Mouse (Mus musculus) CD4-positive helper T cell, adult 2 months (primary cell): ENCODE data around the gene Usp8.

ENCODE experiments used
- DNase-seq: peaks from one replicate; pipeline ENCODE4 v3.0.0-alpha.2; 2012; ENCODE audit warnings: low read depth, missing footprints, low spot score

Gene Usp8

DNA sequence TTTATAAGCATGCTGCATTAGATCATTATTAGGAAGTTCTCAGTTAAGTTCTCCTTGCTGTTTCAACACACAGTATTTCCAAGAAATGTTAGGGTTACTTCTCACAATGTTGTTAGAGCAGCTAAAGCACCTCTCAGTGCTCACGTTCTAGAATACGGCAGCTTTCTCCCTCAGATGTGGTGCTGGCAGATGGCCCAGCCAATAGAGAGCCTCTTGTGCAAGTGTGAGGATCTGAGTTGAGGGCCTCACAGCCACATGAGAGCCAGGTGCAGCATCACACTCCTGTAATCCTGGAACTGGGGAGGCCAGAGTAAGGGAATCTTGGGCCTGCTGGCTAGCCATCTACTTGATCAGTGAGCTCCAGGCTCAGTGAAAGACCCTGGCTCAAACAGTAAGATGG lies 33.2 kb downstream of the Usp8 start:
- DNase-seq: no peak

DNA sequence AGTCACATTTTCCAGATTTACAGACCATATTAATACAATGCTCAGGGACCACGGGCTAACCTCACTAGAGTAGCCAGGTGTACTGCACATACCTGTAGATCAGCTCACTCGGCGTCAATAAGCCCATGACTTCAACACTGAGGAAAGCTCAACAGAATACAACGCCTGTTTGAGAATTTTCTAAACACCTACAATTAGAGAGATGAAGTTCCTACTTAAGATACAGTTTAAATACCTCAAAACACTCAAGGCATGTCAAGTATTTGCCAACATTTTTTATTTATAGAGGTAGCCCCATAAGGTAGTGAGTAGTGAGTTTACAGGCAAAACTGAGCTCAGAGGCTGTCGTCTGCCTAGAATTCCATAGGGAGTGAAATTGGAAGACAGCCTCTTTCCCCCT lies 36.3 kb downstream of the Usp8 start:
- DNase-seq: no peak

GRCm38 (mm10) chr2:126755664-126756063 lies 48.5 kb downstream of the Usp8 start:
- DNase-seq: no peak

- no peak for DNase-seq
Measured at GRCm38 (mm10) chr2:126759351-126759750, 52.2 kb downstream of the Usp8 start.

- no peak for DNase-seq
Measured at GRCm38 (mm10) chr2:126765867-126766582, 58.9 kb downstream of the Usp8 start.

DNA sequence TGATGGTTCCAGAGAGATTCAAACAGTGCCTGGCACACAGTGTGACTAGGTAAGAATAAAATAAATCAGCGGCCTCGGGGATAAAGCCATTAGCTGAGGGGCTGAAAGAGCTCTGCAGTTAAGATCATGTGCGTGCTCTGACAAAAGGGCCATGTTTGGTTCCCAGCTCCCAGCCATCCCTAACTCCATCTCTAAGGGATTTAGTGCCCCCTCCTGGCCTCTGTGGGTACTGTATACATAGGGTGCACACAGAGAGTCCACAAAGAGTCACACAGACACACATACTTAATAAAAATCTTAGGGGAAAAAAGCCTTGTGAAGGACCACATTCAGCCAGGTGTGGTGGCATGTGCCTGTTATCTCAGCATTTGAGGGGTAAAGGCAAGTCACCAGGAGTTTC lies 60.5 kb downstream of the Usp8 start:
- no peak for DNase-seq

DNA sequence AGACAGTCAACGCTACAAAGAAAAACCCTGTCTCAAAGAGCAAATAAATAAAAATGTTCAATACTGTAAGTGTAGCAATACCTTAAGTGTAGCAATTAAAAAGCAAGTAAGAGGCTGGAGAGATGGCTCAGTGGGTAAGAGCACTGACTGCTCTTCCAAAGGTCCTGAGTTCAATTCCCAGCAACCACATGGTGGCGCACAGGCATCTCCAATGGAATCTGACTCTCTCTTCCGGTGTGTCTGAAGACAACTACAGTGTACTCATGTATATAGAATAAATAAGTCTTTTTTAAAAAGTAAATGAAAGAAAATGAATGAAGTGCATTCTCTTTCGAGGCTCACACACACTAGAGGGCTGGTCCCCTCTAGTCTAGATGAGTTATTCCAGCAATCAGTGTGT lies 61.1 kb downstream of the Usp8 start:
- no peak for DNase-seq

DNA sequence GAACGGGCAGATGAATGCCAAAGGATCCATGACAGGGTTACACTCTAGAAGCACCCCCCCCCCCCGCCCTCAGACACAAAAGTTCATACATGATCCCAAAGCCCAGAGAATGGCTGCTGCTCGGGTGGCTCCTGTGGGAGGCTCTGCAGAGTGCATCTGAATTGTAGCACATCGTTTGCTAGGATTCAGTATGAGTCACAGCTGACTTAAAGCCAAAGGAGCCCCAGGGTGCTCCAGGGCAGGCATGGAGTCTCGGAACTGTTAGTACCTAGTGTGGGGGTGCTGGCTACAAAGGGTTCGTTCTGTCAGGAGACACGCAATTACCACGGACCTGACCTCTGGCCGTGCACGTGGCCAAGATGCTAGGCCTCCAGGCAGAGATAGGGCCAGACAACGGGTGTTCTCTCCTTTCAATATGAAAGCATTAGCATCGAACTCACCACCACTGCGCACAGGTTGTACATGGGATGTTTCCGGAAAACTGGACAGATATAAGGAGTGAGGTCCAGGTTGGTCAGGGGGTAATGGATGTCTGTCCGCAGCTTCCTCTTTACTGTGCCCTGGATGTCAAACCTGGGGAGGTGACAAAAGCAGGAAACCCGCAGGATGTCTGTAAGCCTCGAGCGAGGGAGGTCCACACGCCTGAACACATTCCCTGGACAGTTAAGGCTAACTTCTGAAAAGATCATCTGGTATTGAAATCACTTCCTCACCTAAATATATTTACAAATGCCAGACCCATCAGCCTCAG lies 62.5 kb downstream of the Usp8 start:
- DNase-seq: no peak

DNA sequence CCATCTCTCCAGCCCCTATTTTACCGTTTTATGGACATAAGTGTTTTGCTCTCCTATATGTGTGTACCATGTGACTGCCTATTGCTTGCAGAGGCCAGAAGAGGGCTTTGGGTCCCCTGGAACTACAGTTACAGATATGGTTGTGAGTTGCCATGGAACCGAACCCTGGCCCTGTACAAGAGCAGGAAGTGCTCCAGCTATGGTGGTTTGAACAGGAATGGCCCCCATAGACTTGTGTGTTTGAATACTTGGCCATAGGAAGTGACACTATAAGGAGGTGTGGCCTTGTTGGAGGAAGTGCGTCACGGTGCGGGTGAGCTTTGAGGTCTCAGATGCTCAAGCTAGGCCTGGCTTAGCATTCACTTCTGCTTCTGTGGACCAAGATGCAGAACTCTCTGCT lies 65.1 kb downstream of the Usp8 start:
- DNase-seq: no peak

- no peak for DNase-seq
Measured at GRCm38 (mm10) chr2:126775951-126776350, 68.8 kb downstream of the Usp8 start.

GRCm38 (mm10) chr2:126776416-126776815 lies 69.3 kb downstream of the Usp8 start:
- DNase-seq: no peak

DNA sequence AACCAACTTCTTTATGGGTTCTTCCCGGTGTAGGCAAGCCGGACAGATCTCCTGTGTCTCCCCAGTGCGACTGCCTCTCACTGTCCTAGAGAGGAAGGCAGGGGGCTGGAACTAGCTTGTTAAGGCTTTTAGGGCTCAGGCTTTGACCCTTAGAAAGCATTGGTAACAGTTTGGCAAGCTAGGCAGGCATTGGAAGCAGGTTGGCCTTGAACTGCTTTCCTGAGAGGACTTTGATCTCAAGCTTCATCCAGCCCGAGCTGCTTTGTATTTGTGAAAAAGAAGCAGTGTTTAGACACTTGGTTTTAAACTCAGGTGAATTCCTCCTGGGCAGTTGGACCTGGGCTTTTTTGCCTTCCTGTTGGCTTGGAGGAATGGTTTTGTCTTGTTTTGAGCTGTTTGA lies 71.7 kb downstream of the Usp8 start:
- DNase-seq: no peak

GRCm38 (mm10) chr2:126780286-126780685 lies 73.2 kb downstream of the Usp8 start:
- no peak for DNase-seq

GRCm38 (mm10) chr2:126781478-126781877 lies 74.3 kb downstream of the Usp8 start:
- no peak for DNase-seq

DNA sequence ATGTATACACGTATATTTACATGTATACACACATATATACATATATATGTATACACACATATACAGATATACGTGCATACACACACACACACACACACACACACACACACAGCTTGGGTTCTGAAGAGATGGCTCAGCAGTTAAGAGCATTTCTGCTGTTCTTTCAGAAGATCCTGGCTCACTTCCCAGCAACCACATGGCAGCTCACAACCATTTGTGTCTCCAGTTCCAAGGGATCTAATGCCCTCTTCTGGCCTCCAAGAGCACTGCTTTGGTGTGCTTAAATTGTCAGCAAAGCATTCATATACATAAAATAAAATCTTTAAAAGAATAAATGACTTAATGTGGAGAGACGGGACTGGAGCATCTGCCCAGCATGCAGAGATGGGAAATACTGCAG lies 75.3 kb downstream of the Usp8 start:
- peak; percentile 9 for DNase-seq

GRCm38 (mm10) chr2:126783370-126783769 lies 76.2 kb downstream of the Usp8 start, which contains the start of gene Usp50:
TSS of gene Usp50 (minus strand) at chr2:126783470.
- DNase-seq: no peak

GRCm38 (mm10) chr2:126787721-126788342 lies 80.7 kb downstream of the Usp8 start:
- no peak for DNase-seq

GRCm38 (mm10) chr2:126792611-126793010 lies 85.5 kb downstream of the Usp8 start:
- no peak for DNase-seq

GRCm38 (mm10) chr2:126795708-126796107 lies 88.6 kb downstream of the Usp8 start:
- no peak for DNase-seq

- no peak for DNase-seq
Measured at GRCm38 (mm10) chr2:126798455-126798854, 91.3 kb downstream of the Usp8 start.

GRCm38 (mm10) chr2:126801980-126802379 lies 94.9 kb downstream of the Usp8 start:
- DNase-seq: no peak
